Mouse (Mus musculus) retina, postnatal 7 days (tissue): ENCODE results near the gene Tex2.

ENCODE experiments used
- DNase-seq: peaks from one replicate; pipeline ENCODE4 v3.0.0-alpha.2; 2012; ENCODE audit warnings: low read depth, low spot score

The Tex2 gene

DNA sequence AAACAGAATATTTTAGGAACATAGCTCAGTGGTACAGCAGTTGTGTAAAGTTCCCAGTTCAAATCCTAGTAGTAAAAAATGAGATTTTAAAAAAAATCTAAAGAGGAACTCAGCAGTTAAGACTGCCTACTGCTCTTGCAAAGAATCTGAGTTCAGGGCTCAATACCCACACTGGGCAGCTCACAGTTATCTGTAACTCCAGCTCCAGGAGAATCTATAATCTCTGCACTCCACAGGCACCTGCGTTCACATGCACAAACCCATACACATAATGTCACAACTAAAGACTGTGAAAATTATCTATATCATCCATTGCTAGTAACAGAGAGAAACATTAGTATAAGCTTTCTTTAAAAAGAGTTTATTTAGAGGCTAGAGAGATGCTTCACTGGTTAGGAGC, 152.6 kb downstream of the Tex2 start:
- no peak for DNase-seq

DNA sequence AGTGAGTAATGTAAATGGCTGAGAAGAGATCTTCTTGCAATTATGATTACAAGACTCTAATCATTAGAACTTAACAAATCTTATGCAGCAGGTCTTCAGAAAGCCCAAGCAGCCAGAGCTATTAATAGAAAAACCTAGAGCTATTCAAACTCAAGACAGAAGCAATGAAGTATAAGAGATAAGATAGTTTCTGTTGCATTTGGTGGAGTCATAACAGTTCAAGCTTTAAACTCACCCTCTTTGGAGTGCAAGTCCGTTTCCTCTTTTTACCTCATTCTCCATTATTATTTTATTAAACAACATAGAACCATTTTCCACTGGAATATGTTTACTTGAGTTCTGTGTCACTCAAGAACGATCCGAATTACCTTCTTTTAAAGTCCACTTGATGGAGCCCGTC, 154.7 kb downstream of the Tex2 start:
- no peak for DNase-seq
